Mouse (Mus musculus): ENCODE data around the gene Tmem51. TPM values are rescaled to one million over a fixed set of nuclear protein-coding genes. Genes with fewer than 3 reads are reported as not detected.
A peak's percentile ranks its signal among the peaks of the same experiment; 100 is the strongest.

Gene Tmem51
- polyA plus RNA-seq, 1 experiment from 2014 or later = 26.8 TPM

DNA sequence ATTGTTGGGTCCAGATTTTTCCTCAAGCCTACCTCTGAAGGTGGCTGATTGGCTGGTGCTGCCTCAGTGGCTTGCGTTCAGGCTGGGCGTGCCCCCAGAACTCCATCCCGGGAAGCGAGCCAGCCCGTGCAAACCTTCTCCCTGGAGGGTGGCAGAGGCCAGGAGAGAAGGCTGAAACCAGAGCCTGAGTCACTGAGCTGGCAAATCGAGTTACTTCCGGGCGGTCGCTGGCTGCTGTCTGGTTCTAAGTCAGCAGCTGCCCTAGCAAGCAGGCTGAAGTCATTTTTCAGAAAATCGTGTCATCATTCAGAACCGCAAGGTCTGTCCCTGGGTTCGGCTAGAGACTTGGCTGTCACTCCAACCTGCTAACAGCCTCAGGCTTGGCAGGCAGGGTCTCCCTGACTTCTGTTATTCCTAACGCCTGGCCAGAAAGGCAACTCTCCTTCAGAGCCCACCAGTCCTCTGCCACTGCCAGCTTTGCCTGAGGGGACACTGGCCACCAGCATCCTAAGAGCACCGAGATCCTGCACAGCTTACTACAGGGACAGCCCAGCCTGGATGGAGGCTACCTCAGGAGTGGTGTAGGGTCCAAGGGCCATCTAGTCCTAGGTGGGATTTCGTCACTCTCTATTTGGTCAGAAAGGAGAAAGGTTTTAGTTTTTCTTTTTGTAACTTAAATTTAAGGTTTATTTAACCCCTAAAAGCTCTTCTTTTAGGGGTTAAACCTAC, 11.6 kb upstream of the Tmem51 start:
- peak overlapping the region; percentile 75 for H3K27ac ChIP-seq
- WGBS = 37% methylated on average over 15 of the region's 15 CpGs
- no peak overlapping the region for H3K4me2 ChIP-seq
- H3K4me1 ChIP-seq = peaks cover 26% of the 10 kb centered on the region
- no peak overlapping the region for H3K4me3 ChIP-seq
- peak; percentile 72 for ATAC-seq (ENCODE audit: insufficient number of reproducible peaks, low FRiP score, low TSS enrichment, low read depth)
- no peaks in the 10 kb centered on the region for H3K36me3 ChIP-seq
- H3K9ac ChIP-seq = no peak overlapping the region
- H3K27me3 ChIP-seq = no peaks in the 10 kb centered on the region
- H3K9me3 ChIP-seq = no peaks in the 10 kb centered on the region

DNA sequence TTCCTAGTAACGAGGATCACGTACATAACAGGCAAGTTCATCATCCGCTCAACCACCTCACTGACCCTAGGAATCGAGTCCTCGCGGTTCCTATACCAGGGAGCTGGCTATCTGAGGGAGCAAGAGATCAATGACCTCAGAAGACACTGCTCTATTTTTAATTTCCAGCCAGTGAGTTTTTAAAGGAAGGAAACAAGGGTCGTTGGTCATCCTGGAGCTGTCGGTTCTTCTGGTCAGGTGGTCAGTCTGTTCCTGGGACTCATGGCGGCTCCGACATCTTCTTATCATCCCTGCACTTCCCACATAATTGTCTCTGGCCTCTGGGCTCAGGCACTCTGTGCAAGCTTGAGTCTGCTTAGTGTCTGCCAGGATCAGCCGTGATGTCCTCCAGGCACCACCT, 10.3 kb upstream of the Tmem51 start:
- ATAC-seq (ENCODE audit: insufficient number of reproducible peaks, low FRiP score, low TSS enrichment, low read depth) = no peak
- no peaks in the 10 kb centered on the region for H3K9me3 ChIP-seq
- H3K4me1 ChIP-seq = peaks cover 26% of the 10 kb centered on the region
- no peak overlapping the region for H3K4me2 ChIP-seq
- 87% methylated on average over 11 of the region's 11 CpGs for WGBS
- H3K27ac ChIP-seq = no peak overlapping the region
- H3K4me3 ChIP-seq = no peak overlapping the region
- no peak overlapping the region for H3K9ac ChIP-seq
- no peaks in the 10 kb centered on the region for H3K27me3 ChIP-seq
- H3K36me3 ChIP-seq = no peaks in the 10 kb centered on the region

DNA sequence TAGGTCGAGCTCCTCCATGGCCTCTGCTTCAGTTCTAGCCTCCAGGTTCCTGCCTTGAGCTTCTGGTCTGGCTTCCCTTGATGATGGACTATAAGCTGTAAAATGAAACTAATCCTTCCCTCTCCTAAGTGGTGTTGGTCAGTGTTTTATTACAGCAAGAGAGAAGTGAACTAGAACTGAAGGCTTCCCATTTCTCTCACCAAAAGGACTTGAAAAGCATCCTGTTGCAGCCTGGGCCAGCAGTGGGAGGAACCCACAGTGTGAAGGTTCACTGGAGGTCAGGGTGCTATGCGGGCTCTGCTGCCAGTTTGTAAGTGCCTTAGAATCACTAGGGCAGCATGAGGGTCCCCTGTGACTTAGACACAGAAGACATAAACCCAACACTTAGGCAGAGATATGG, 7.0 kb upstream of the Tmem51 start:
- H3K4me2 ChIP-seq = no peak overlapping the region
- H3K4me1 ChIP-seq = peaks cover 13% of the 10 kb centered on the region
- ATAC-seq (ENCODE audit: insufficient number of reproducible peaks, low FRiP score, low TSS enrichment, low read depth) = no peak
- no peak overlapping the region for H3K4me3 ChIP-seq
- H3K9ac ChIP-seq = no peak overlapping the region
- no peaks in the 10 kb centered on the region for H3K36me3 ChIP-seq
- no peaks in the 10 kb centered on the region for H3K27me3 ChIP-seq
- WGBS = 49% methylated on average over 2 of the region's 2 CpGs
- no peak overlapping the region for H3K27ac ChIP-seq
- H3K9me3 ChIP-seq = no peaks in the 10 kb centered on the region

DNA sequence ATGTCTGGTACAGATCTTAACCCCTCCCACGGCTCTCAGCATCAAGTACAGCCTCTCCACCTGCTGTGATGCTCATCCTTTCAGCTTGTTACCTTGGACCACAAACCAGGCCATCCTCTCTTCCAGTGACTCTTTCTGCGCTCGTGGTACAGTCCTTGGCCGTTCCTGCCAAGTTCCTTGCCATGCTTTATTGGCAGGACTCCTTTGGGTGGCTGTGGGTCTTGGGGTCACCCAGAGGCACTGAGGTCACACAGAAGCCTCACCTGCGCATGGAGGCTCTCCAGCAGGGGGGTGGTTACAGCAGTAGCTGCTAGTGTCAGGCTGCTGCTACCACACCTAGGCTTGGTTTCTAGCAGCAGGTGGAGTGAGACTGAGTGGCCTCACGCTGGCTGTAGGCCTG, 5.9 kb upstream of the Tmem51 start:
- H3K36me3 ChIP-seq = no peaks in the 10 kb centered on the region

DNA sequence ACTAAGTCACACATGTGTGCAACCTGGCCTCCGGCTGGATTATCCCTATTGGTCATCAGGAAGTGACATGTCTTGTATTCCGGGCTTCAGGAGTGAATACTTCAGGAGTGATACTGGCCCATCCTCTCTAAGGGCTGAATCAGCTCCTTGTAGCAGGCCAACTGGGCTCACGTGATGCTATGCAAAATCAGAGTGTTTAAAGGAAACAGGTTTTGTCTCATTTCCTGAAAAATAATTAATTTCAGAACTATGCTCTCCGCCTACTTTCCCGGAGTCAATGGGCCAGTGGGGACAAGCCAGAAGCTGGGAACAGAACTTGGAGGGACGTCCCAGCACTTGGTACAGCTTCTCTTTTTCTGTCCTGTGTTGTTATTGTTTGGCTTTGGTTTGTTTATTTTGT, 4.7 kb upstream of the Tmem51 start:
- Histone ChIP-seq H3K27me3 (no peaks in the 10 kb centered on the region), H3K9me3 (no peaks in the 10 kb centered on the region), H3K4me2 (no peak overlapping the region), H3K9ac (no peak overlapping the region), H3K4me1 (peaks cover 21% of the 10 kb centered on the region), H3K27ac (no peak overlapping the region), H3K4me3 (no peak overlapping the region), H3K36me3 (no peaks in the 10 kb centered on the region)
- no peak for ATAC-seq (ENCODE audit: insufficient number of reproducible peaks, low FRiP score, low TSS enrichment, low read depth)
- 38% methylated on average over 6 of the region's 6 CpGs for WGBS

More for the DNA sequence above, 5.9 kb upstream of the Tmem51 start:
- no peak overlapping the region for H3K27ac ChIP-seq
- peaks cover 11% of the 10 kb centered on the region for H3K4me1 ChIP-seq
- no peak overlapping the region for H3K4me3 ChIP-seq
- no peak overlapping the region for H3K4me2 ChIP-seq
- WGBS = 70% methylated on average over 6 of the region's 6 CpGs
- no peak overlapping the region for H3K9ac ChIP-seq
- no peaks in the 10 kb centered on the region for H3K27me3 ChIP-seq
- ATAC-seq (ENCODE audit: insufficient number of reproducible peaks, low FRiP score, low TSS enrichment, low read depth) = no peak
- H3K9me3 ChIP-seq = no peaks in the 10 kb centered on the region

DNA sequence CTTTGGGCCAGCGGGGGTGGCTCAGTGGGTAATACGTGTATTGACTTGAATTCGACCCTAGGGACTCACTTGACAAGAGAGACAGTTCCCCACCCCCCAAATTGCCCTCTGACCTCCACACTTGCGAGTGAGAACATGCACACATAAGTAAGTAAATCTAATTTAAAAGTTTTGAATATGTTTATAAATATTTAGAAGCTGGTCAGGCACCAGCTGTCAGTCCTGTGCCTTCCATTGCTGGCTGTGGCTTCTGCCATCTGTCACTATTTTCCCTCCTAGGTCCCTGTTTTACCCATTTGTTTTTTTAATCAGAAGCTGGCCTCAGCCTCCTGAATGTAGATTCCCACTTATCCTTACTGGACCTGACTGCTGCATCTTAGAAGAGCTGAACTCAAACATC, 4.3 kb upstream of the Tmem51 start:
- Histone ChIP-seq H3K9me3 (no peaks in the 10 kb centered on the region), H3K4me3 (no peak overlapping the region), H3K4me2 (no peak overlapping the region), H3K27me3 (no peaks in the 10 kb centered on the region), H3K9ac (no peak overlapping the region), H3K27ac (no peak overlapping the region), H3K4me1 (peaks cover 25% of the 10 kb centered on the region), H3K36me3 (no peaks in the 10 kb centered on the region)
- ATAC-seq (ENCODE audit: insufficient number of reproducible peaks, low FRiP score, low TSS enrichment, low read depth) = no peak
- 54% methylated on average over 4 of the region's 4 CpGs for WGBS

DNA sequence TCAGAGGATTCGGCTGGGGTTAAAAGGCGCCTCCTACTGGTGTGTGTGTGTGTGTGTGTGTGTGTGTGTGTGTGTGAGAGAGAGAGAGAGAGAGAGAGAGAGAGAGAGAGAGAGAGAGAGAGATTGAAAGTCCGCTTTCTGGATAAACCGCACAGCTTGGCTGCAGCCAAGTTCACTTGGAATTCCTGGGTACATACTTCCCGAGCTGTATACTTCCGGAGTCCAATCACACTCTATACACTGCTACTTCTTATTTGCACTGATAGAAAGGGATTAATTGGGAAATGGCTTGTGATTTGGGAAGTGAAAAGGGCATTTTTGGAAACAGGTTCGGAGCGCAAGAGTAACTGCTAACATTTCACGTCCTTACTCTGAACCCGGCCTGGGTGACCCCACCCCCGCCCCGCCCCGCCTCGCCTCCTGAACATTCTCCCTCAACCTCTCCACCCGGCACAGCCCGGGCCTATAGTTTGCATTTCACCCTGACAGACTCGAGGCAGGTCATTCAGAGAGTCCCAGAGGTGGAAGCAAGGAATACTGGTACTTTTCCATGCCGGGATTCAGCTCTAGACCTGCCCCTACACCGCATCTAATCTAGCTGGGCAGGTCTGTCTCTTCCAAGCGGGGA, 946 bp upstream of the Tmem51 start:
- Histone ChIP-seq H3K4me2 (peak overlapping the region; percentile 96), H3K27me3 (peaks cover 7% of the 10 kb centered on the region; the same call in 1 of the 2 replicates), H3K36me3 (no peaks in the 10 kb centered on the region), H3K4me1 (peaks cover 53% of the 10 kb centered on the region), H3K27ac (peak overlapping the region; percentile 85), H3K9me3 (no peaks in the 10 kb centered on the region), H3K9ac (peak overlapping the region; percentile 61), H3K4me3 (peak overlapping the region; percentile 73)
- no peak for ATAC-seq (ENCODE audit: insufficient number of reproducible peaks, low FRiP score, low TSS enrichment, low read depth)
- 7% methylated on average over 20 of the region's 20 CpGs for WGBS

DNA sequence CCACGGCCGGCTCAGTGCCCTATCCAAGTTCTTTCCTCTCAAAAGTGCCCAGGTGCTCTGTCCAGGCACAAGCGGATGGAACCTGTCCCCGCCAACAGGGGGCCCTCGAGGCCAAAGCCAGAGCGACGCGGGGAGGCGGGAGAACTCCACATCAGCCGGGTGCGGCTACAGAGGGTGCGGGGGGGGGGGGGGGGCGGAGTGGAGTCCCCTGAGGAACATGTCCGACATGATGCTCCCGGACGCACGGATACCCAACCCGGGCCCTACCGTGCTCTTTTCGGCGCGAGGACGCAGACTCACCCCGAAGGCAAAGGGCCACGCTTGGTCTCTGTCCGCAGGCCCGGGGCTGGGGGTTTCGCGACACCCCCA, 358 bp downstream of the Tmem51 start:
- H3K4me3 ChIP-seq = peak overlapping the region; percentile 73
- H3K4me2 ChIP-seq = peak overlapping the region; percentile 96
- under 1% methylated on average over 27 of the region's 29 CpGs for WGBS
- no peaks in the 10 kb centered on the region for H3K9me3 ChIP-seq
- no peaks in the 10 kb centered on the region for H3K36me3 ChIP-seq
- H3K27me3 ChIP-seq = peaks cover 7% of the 10 kb centered on the region; the same call in 1 of the 2 replicates
- peak overlapping the region; percentile 61 for H3K9ac ChIP-seq
- peak; percentile 68 for ATAC-seq (ENCODE audit: insufficient number of reproducible peaks, low FRiP score, low TSS enrichment, low read depth)
- peaks cover 57% of the 10 kb centered on the region for H3K4me1 ChIP-seq
- peak overlapping the region; percentile 85 for H3K27ac ChIP-seq

DNA sequence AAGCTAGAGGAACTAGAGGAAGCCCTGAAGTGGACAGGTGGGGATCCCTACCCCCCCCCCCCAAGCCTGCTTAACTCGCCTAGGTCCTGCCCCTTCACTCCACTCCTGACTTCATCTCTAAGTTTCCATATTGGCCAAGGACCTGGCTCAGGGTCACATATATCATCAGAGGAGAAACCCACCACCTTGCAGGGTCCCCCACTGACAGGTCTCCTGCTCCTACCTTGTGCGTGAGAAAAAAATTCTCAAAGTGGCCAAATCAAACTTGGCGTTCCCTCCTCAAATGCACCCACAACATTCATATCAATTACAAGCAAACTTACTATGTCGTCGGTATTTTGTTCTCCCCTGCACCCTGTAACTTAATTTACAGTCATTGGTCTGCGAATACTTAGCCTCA, 911 bp downstream of the Tmem51 start:
- Histone ChIP-seq H3K9ac (0 out of 2 replicates have a peak overlapping the region, but pooled peaks have one; percentile 61), H3K27me3 (peaks cover 7% of the 10 kb centered on the region; the same call in 1 of the 2 replicates)
- 47% methylated on average over 6 of the region's 6 CpGs for WGBS

DNA sequence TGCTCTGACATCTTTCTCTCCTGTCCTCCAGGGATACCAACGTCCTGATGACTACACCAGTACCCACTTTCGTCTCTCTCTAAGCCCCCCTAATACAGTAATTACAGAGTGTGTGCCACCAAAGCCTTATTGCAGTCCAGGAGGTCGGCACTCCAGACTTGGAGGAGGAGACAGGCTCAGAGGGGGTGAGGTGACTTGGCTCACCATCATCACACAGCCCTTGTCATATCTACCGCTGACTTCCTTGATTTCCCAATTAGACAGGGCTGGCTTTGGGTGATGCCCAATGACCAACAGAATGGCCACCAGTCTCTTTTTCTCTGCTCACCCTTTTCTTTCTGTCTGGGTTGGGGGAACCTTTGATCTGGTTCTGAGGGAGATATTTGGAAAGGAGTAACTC, 1.4 kb downstream of the Tmem51 start:
- H3K27me3 ChIP-seq = peaks cover 7% of the 10 kb centered on the region; the same call in 1 of the 2 replicates
- H3K9ac ChIP-seq = no peak overlapping the region
- no peak for ATAC-seq (ENCODE audit: insufficient number of reproducible peaks, low FRiP score, low TSS enrichment, low read depth)
- H3K36me3 ChIP-seq = no peaks in the 10 kb centered on the region
- peaks cover 64% of the 10 kb centered on the region for H3K4me1 ChIP-seq
- WGBS = 67% methylated on average over 4 of the region's 4 CpGs
- H3K4me3 ChIP-seq = no peak overlapping the region
- H3K27ac ChIP-seq = no peak overlapping the region
- H3K4me2 ChIP-seq = 0 out of 2 replicates have a peak overlapping the region, but pooled peaks have one; percentile 96
- H3K9me3 ChIP-seq = no peaks in the 10 kb centered on the region

More for the DNA sequence above, 911 bp downstream of the Tmem51 start:
- Histone ChIP-seq H3K4me2 (peak overlapping the region; percentile 96), H3K4me3 (peak overlapping the region; percentile 73), H3K9me3 (no peaks in the 10 kb centered on the region), H3K4me1 (peaks cover 59% of the 10 kb centered on the region), H3K36me3 (no peaks in the 10 kb centered on the region), H3K27ac (no peak overlapping the region)
- ATAC-seq (ENCODE audit: insufficient number of reproducible peaks, low FRiP score, low TSS enrichment, low read depth) = no peak

DNA sequence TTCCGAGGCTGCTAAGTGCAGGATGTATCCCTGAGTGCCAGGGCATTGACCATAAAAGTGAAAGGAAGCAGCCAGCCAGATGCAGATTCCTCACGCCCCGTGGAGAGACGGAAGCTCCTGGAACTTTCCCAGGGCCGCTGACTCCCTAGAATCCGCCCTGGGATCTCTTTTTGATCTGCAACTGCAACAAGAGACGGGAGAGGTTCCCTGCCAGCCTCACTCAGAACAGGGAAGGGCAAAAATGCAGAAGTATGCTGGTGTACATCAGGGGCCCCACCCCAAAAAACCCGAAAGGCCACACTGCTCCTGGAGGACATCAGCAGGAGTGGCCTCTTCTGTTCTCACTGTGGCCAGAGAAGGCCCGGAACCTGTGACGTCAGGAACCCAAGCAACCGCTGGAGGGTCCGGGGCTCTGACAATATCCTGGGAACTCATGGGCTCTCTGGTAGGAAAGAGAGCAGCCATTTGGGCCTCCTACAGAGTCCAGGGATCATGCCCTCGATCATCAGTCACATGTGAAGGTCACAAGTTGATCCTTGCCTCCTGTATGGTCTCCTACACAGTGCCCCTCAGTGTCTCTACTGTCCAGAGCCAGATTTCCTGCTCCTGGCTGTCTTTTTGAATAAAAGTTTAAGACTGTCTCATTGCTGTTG, 2.3 kb downstream of the Tmem51 start:
- H3K4me2 ChIP-seq = 0 out of 2 replicates have a peak overlapping the region, but pooled peaks have one; percentile 10
- 38% methylated on average over 13 of the region's 13 CpGs for WGBS
- H3K4me1 ChIP-seq = peaks cover 73% of the 10 kb centered on the region
- ATAC-seq (ENCODE audit: insufficient number of reproducible peaks, low FRiP score, low TSS enrichment, low read depth) = no peak
- peaks cover 7% of the 10 kb centered on the region; the same call in 1 of the 2 replicates for H3K27me3 ChIP-seq
- no peaks in the 10 kb centered on the region for H3K36me3 ChIP-seq
- H3K4me3 ChIP-seq = no peak overlapping the region
- H3K9ac ChIP-seq = no peak overlapping the region
- H3K9me3 ChIP-seq = no peaks in the 10 kb centered on the region
- peak overlapping the region; percentile 50; the same call in 1 of the 2 replicates for H3K27ac ChIP-seq

Measured in limb, embryonic 15.5 days (tissue).